Mouse (Mus musculus): Measurements from ENCODE around the gene Ltn1. TPM values are rescaled to one million over a fixed set of nuclear protein-coding genes. Genes with fewer than 3 reads are reported as not detected.

The Ltn1 gene
- polyA plus RNA-seq, 1 experiment from 2014 or later = 22.5 TPM

- H3K4me3 ChIP-seq (replicated peaks) = no peak overlapping the region
- no peak overlapping the region for H3K4me2 ChIP-seq (replicated peaks)
- no peaks in the 10 kb centered on the region for H3K27me3 ChIP-seq
- H3K9ac ChIP-seq = no peak overlapping the region
- WGBS = 74% methylated on average over 6 of the region's 6 CpGs
- no peaks in the 10 kb centered on the region for H3K9me3 ChIP-seq (replicated peaks)
- no peak overlapping the region for H3K27ac ChIP-seq (replicated peaks)
- no peaks in the 10 kb centered on the region for H3K36me3 ChIP-seq
- no peaks in the 10 kb centered on the region for H3K4me1 ChIP-seq
- no peak for ATAC-seq (ENCODE audit: insufficient number of reproducible peaks, low FRiP score, low TSS enrichment, low read depth)
These were observed 91.3 kb downstream of the Ltn1 start for GRCm38 (mm10) chr16:87341043-87341572.

DNA sequence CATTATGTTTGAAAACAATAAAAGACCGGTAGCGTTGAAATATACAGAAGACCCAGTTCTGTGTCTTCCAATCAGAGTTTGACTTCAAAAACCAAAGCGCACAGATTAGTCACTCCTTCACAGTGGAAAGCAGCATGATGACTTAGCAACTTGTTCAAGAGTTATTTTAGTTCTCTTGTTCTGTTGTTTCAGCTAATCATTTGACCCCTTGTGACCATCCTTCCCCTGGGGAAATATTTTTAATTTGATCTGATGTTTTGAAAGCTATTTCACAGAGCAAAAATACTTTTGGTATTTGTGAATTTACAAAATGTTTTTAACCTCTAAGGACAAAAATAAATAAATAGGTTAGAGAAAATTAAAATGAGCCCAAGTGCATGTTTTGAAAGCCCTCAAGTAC lies 97.7 kb downstream of the Ltn1 start:
- ATAC-seq (ENCODE audit: insufficient number of reproducible peaks, low FRiP score, low TSS enrichment, low read depth) = no peak
- no peak overlapping the region for H3K9ac ChIP-seq
- 88% methylated on average over 3 of the region's 3 CpGs for WGBS

DNA sequence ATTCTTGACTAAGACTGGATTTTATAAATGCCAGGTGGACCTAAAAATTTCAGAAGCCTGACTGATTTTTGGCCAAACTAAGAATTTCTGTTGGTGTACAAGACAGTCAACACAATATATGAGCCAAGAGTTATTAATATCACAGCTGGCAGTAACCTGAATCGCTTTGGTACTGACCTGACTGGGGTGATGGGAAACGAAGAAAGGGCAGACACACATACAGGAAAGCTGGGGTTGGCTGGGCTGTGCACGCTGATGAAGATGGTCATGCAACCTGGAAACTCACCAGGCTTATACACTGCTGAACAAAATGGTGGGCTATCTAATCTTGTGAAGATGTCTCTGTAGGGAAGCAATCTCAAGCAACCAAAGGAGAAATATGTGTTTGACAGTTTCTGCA lies 102.4 kb downstream of the Ltn1 start:
- H3K27me3 ChIP-seq = no peaks in the 10 kb centered on the region
- H3K4me2 ChIP-seq (replicated peaks) = no peak overlapping the region
- no peak for ATAC-seq (ENCODE audit: insufficient number of reproducible peaks, low FRiP score, low TSS enrichment, low read depth)
- 82% methylated on average over 3 of the region's 3 CpGs for WGBS
- H3K9ac ChIP-seq = no peak overlapping the region
- H3K36me3 ChIP-seq = no peaks in the 10 kb centered on the region
- no peak overlapping the region for H3K4me3 ChIP-seq (replicated peaks)
- no peaks in the 10 kb centered on the region for H3K9me3 ChIP-seq (replicated peaks)
- no peaks in the 10 kb centered on the region for H3K4me1 ChIP-seq
- no peak overlapping the region for H3K27ac ChIP-seq (replicated peaks)

More for the DNA sequence above, 97.7 kb downstream of the Ltn1 start:
- H3K27ac ChIP-seq (replicated peaks) = no peak overlapping the region
- no peak overlapping the region for H3K4me2 ChIP-seq (replicated peaks)
- no peaks in the 10 kb centered on the region for H3K27me3 ChIP-seq
- no peaks in the 10 kb centered on the region for H3K36me3 ChIP-seq
- H3K9me3 ChIP-seq (replicated peaks) = no peaks in the 10 kb centered on the region
- no peak overlapping the region for H3K4me3 ChIP-seq (replicated peaks)
- no peaks in the 10 kb centered on the region for H3K4me1 ChIP-seq

Other genes starting within 250 kb of the Ltn1 start
- 23.4 and 25.7 TPM in 2 replicates for gene N6amt1, start 78.4 kb downstream of the Ltn1 start, polyA plus RNA-seq (2015; fragmentation: Nextera tagmentation; extraction: Ambion mirVana)
- 10.7 and 11.7 TPM in 2 replicates for gene Rwdd2b, start 8.0 kb upstream of the Ltn1 start, polyA plus RNA-seq (2015; fragmentation: Nextera tagmentation; extraction: Ambion mirVana)
- gene Usp16, start 22.1 kb upstream of the Ltn1 start, polyA plus RNA-seq (2015; fragmentation: Nextera tagmentation; extraction: Ambion mirVana) = 45.7 and 51.7 TPM in 2 replicates
- gene Cct8, start 63.3 kb upstream of the Ltn1 start, polyA plus RNA-seq (2015; fragmentation: Nextera tagmentation; extraction: Ambion mirVana) = 368 and 388 TPM in 2 replicates
- 0.89 and 1.4 TPM in 2 replicates for gene Map3k7cl, start 120.7 kb upstream of the Ltn1 start, polyA plus RNA-seq (2015; fragmentation: Nextera tagmentation; extraction: Ambion mirVana)

All from embryonic facial prominence, embryonic 15.5 days (tissue).